Mouse (Mus musculus): ENCODE results near the gene Olfr150. TPM values are rescaled to one million over a fixed set of nuclear protein-coding genes. Genes with fewer than 3 reads are reported as not detected.
"Not testable (repeated sequence)": the region's sequence is repeated elsewhere in the genome, so short reads cannot be mapped to it uniquely, and the experiment has no call there.

Olfr150 gene
- total RNA-seq (2021), result not detected
- long read RNA-seq, experiment 1, result 0 reads
- long read RNA-seq, experiment 2, result 0 reads

- no peak for DNase-seq (ENCODE audit: low spot score in 2 of 2)
- intact Hi-C loops (cut with DNase I), result no loop called here
Measured at GRCm38 (mm10) chr9:39730678-39731077, at the start of gene Olfr150. TSS of gene Olfr150 (plus strand) at chr9:39730978.

DNA sequence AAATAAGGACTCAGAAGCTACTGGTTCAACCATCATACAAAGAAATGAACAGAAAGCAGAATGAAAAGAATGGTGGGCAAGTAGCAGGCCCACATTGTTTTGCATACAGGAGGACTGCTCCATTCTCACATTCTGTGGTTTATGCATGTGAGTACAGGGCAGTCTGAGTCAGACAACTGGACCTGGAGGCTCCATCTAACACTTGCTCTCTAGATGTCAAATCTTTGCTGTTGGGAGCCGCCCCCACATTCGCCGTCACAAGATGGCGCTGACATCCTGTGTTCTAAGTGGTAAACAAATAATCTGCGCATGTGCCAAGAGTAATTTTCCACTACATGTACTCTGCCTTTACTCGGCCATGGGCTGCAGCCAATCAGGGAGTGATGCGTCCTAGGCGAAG, 29.7 kb upstream of the Olfr150 start:
- intact Hi-C loops (cut with DNase I); DNase-seq (ENCODE audit: low spot score in 2 of 2): not testable (repeated sequence)

DNA sequence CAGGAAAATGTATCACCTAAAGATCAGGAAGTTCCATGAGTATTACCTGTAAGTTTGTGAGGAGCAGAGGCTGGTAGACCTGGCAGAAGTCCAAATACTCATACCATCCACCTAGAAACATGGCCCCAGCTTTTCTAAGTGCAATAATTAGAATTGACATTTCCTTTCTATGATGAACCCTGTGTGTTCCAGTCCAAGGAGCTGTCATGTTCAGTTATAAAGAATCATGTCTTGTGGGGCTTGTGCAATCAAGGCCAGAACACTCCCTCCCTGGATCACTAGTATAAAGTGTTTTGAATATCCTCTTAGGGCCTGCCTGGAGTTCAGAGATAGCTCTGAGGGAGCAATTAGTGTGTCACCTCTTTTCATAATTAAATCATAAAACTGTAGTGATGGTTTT, 23.8 kb upstream of the Olfr150 start, which contains the start of gene Olfr149:
Olfr149 (minus strand) TSS at position 101 of the 400 bp plus-strand sequence.
- no peak for DNase-seq (ENCODE audit: low spot score in 2 of 2)
- intact Hi-C loops (cut with DNase I), result no loop called here

DNA sequence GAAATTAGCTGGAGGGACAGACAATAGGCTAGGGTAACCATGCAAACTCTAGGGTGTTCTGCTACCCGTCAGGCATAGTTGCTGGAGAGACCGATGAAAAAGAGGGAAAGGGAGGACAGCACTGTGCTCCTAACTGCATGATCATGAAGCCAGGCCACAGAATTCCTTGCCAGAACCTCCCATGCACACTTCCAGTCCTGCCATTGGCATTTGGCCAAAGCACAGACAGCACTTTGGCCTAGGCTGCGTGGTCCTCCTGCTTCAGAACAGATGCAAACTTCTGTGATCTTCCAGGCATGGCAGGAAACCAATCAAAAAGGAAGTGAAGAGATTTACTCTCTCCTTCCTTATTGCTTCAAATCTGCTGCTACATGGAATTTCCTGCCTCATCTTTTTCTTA, 21.8 kb upstream of the Olfr150 start:
- DNase-seq (ENCODE audit: low spot score in 2 of 2), result no peak
- intact Hi-C loops (cut with DNase I), result no loop called here

- no peak for DNase-seq (ENCODE audit: low spot score in 2 of 2)
- intact Hi-C loops (cut with DNase I), result no loop called here
Measured at GRCm38 (mm10) chr9:39711053-39711452, 19.7 kb upstream of the Olfr150 start, which contains the start of gene Olfr965. TSS of gene Olfr965 (plus strand) at chr9:39711353.

GRCm38 (mm10) chr9:39740741-39741140, 10.0 kb downstream of the Olfr150 start:
- DNase-seq (ENCODE audit: low spot score in 2 of 2), result no peak
- intact Hi-C loops (cut with DNase I), result no loop called here

DNA sequence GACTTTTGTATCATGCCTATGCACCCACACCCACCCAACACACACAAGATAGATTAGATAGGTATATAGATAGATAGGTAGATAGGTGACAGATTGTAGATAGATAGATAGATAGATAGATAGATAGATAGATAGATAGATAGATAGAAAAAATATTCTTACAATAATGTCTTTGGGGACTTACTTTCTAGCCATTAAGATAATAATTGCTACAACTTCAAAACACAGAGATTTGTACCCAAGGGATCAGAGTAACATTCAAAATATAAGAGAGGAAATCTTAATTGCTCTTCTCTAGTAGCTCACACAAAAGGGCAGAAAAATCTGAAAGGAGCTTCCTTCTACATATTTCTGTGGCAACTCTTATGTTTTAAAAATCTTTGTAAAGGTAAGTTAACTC, 15.2 kb downstream of the Olfr150 start, which contains the start of gene Olfr967:
Olfr967 (plus strand) TSS at position 301 of the 400 bp plus-strand sequence.
- DNase-seq (ENCODE audit: low spot score in 2 of 2), result no peak
- intact Hi-C loops (cut with DNase I), result no loop called here

DNA sequence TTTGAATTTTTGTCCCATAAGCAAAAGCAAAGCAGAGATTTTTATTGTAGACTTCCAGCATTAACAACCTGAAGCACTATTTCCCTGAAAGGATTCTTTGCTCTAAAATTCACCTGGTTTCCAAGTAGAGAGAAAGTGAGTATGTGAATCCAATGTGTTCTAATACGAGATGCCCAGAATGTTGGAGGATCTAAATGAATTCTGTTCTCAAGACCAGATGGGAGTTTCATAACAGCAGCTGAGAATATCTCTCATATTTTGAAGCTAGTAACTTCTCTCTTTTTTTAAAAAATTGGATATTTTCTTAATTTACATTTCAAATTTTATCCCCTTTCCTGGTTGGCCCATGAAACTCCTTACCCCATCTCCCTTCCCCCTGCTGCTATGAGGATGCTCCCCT, 15.7 kb downstream of the Olfr150 start:
- peak in 1 of 2 experiments; percentile 18 for DNase-seq (ENCODE audit: low spot score in 2 of 2)
- intact Hi-C loops (cut with DNase I), result no loop called here

DNA sequence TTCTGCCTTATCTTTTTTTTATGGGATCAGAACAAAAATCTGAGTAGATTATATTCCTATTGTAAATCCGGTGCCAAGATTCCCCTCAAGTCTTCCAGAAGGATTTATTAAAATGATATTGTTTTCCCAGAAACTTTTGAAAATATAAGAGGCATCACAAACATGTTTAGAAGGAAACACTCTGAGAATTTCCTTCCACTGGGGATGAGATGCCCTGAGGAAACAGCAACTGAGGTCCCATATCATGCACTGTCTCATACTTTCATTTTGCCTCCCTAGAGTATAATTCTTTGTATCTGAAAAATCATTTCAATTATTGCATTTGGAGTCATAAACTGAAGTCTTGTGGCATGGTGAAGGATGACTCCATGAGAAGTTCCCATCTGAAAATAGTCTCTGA, 52.4 kb downstream of the Olfr150 start, which contains the start of gene Olfr968:
Olfr968 (minus strand) TSS at position 101 of the 400 bp plus-strand sequence.
- DNase-seq (ENCODE audit: low spot score in 2 of 2), result no peak
- intact Hi-C loops (cut with DNase I), result no loop called here

Other genes starting within 250 kb of the Olfr150 start
- gene Olfr44, start 237.0 kb upstream of the Olfr150 start, total RNA-seq (2021), result not detected
- not detected for gene Olfr957, start 215.2 kb upstream of the Olfr150 start, total RNA-seq (2021)
- gene Olfr958, start 176.9 kb upstream of the Olfr150 start, total RNA-seq (2021), result not detected
- gene Olfr959, start 155.4 kb upstream of the Olfr150 start, total RNA-seq (2021), result not detected
- gene AW551984, start 126.6 kb upstream of the Olfr150 start, total RNA-seq (2021), result 10 to 100 TPM in 1 of 2 experiments, 1 to 10 TPM in 1; 6.5 to 13.9 TPM
- gene Olfr148, start 120.3 kb upstream of the Olfr150 start, total RNA-seq (2021), result not detected
- gene Olfr960, start 109.6 kb upstream of the Olfr150 start, total RNA-seq (2021), result not detected
- gene Olfr961, start 85.9 kb upstream of the Olfr150 start, total RNA-seq (2021), result not detected
- not detected for gene Olfr963, start 63.8 kb upstream of the Olfr150 start, total RNA-seq (2021)
- gene Olfr149, start 23.9 kb upstream of the Olfr150 start, total RNA-seq (2021), result not detected
- not detected for gene Olfr965, start 19.6 kb upstream of the Olfr150 start, total RNA-seq (2021)
- not detected for gene Olfr967, start 15.3 kb downstream of the Olfr150 start, total RNA-seq (2021)
- not detected for gene Olfr968, start 52.3 kb downstream of the Olfr150 start, total RNA-seq (2021)
- gene Olfr969, start 60.0 kb downstream of the Olfr150 start, total RNA-seq (2021), result not detected
- not detected for gene Olfr970, start 77.9 kb downstream of the Olfr150 start, total RNA-seq (2021)
- gene Olfr971, start 105.9 kb downstream of the Olfr150 start, total RNA-seq (2021), result not detected
- gene Olfr972, start 135.4 kb downstream of the Olfr150 start, total RNA-seq (2021), result not detected
- gene Olfr229, start 176.4 kb downstream of the Olfr150 start, total RNA-seq (2021), result not detected
- gene Olfr974, start 206.5 kb downstream of the Olfr150 start, total RNA-seq (2021), result not detected
- gene Olfr975, start 221.1 kb downstream of the Olfr150 start, total RNA-seq (2021), result not detected
- not detected for gene Olfr976, start 230.2 kb downstream of the Olfr150 start, total RNA-seq (2021)

All from left cerebral cortex, postnatal 14 days (tissue).